Comparison of ENCODE assay signal across 8 mouse cellular contexts in the genomic region with DNA sequence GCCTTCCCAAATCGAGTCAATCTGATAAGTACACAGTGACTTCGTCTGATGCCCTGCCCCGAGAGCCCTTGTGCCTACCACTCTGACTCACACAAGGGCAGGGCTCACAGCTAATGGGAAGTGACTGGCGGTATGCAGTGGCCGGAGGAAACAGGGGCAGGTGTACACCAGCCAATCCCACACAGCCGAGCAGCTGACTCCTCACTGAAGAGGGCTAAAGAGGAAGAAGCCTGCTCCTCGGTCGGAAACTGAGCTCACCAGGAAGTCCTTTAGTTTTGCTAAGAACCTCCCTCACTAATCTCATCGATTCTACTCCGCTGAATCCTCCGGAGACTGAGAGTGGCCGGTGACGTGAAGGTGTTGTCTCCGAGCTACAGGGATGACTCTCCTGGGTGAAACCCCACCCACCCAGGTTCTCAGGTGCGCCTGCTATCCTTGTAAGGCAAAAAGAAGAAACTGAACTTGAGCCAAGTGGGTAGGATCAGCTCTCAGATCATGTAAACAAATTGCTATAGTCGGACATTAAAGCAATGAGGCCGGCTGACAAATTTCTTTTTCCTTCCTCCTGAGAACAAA. TPM values are rescaled to one million over a fixed set of nuclear protein-coding genes. Genes with fewer than 3 reads are reported as not detected.
A peak's percentile ranks its signal among the peaks of the same experiment; 100 is the strongest.
DNase-seq lines count a peak whose midpoint lies in the region; ATAC-seq lines count a peak whose summit lies in the region.

No protein-coding gene starts in this region.

- 17% methylated on average over 17 of the region's 17 CpGs for WGBS in intestine, embryonic 16.5 days
- WGBS in neural tube, embryonic 15.5 days: 17% methylated on average over 17 of the region's 17 CpGs

- peak; percentile 85 for ATAC-seq in CD4-positive, CD25-positive, alpha-beta regulatory T cell, adult 4 months
- peak; percentile 98 for ATAC-seq in granulocyte monocyte progenitor cell, adult 5-6 weeks (replicated peaks; ENCODE audit: poor library complexity, severe bottlenecking)
- peak; percentile 97 for ATAC-seq in intestine, embryonic 16.5 days
- no peak for ATAC-seq in neural tube, embryonic 15.5 days (ENCODE audit: low FRiP score)

- H3K4me2 ChIP-seq in intestine, embryonic 16.5 days (ENCODE audit: low read depth, low read length): peak overlapping the region; percentile 51
- peak overlapping the region; percentile 43 for H3K4me2 ChIP-seq in neural tube, embryonic 15.5 days

- H3K9ac ChIP-seq in intestine, embryonic 16.5 days (ENCODE audit: low read depth, low read length): 0 out of 2 replicates have a peak overlapping the region, but pooled peaks have one; percentile 57
- H3K9ac ChIP-seq in neural tube, embryonic 15.5 days (replicated peaks): no peak overlapping the region

- peak overlapping the region; percentile 34 for H3K4me3 ChIP-seq in intestine, embryonic 16.5 days (ENCODE audit: low read length)
- H3K4me3 ChIP-seq in neural tube, embryonic 15.5 days (replicated peaks): no peak overlapping the region

- no peaks in the 10 kb centered on the region for H3K36me3 ChIP-seq in intestine, embryonic 16.5 days (ENCODE audit: control insufficient read depth, insufficient read depth, low read length)
- H3K36me3 ChIP-seq in neural tube, embryonic 15.5 days: no peaks in the 10 kb centered on the region

- peaks cover 40% of the 10 kb centered on the region for H3K4me1 ChIP-seq in intestine, embryonic 16.5 days (ENCODE audit: control insufficient read depth, insufficient read depth, low read length)
- peaks cover 23% of the 10 kb centered on the region for H3K4me1 ChIP-seq in neural tube, embryonic 15.5 days

- peak overlapping the region; percentile 85 for H3K27ac ChIP-seq in intestine, embryonic 16.5 days (ENCODE audit: low read length)
- peak overlapping the region; percentile 15; the same call in 1 of the 2 replicates for H3K27ac ChIP-seq in neural tube, embryonic 15.5 days (replicated peaks)

- no peaks in the 10 kb centered on the region for H3K9me3 ChIP-seq in intestine, embryonic 16.5 days (ENCODE audit: control insufficient read depth, low read length)
- no peaks in the 10 kb centered on the region for H3K9me3 ChIP-seq in neural tube, embryonic 15.5 days (replicated peaks)

- H3K27me3 ChIP-seq in intestine, embryonic 16.5 days (replicated peaks; ENCODE audit: control insufficient read depth, insufficient read depth, low read length): no peaks in the 10 kb centered on the region
- H3K27me3 ChIP-seq in neural tube, embryonic 15.5 days (replicated peaks): no peaks in the 10 kb centered on the region

- peak; percentile 84 for DNase-seq in adrenal gland, adult 2 months
- peak; percentile 92 to 95 for DNase-seq in lung, adult 18-20 months
- no peak for DNase-seq in right cerebral cortex, postnatal 25 days
- no peak for DNase-seq in cerebellum, adult 11-12 months

RNA-seq across cellular contexts. Expression of gene Tjp2, which starts 58.2 kb away (rescaled TPM):
- polyA plus RNA-seq in CD4-positive, CD25-positive, alpha-beta regulatory T cell, adult 4 months (2017; shearing (Covaris generic)): 1 to 10 TPM; 4.2 to 4.6 TPM
- total RNA-seq in adrenal gland, adult 2 months (2021): 10 to 100 TPM in 1 of 2 experiments, 1 to 10 TPM in 1; 6.6 to 13.1 TPM
- 4.1 and 5.0 TPM in 2 replicates for polyA plus RNA-seq in adrenal gland, adult 2 months (2012; rRNA removed)
- 2.8 and 5.7 TPM in 2 replicates for total RNA-seq in granulocyte monocyte progenitor cell, adult 5-6 weeks (2014; fragmentation: Nextera tagmentation)
- total RNA-seq in granulocyte monocyte progenitor cell, adult 5-6 weeks (2017): 3.0 and 4.7 TPM in 2 replicates
- 33.0 and 40.2 TPM in 2 replicates for polyA plus RNA-seq in intestine, embryonic 16.5 days (2015; fragmentation: Nextera tagmentation; extraction: Ambion mirVana)
- 10.1 and 15.3 TPM in 2 replicates for polyA plus RNA-seq in neural tube, embryonic 15.5 days (2015; fragmentation: Nextera tagmentation; extraction: Ambion mirVana)

Comparison
In these comparisons a context has a peak if more than half of its experiments do, and no peak if none do; other contexts are left out.
1. DNase-seq: peak in adrenal gland, adult 2 months (single experiment) and lung, adult 18-20 months (2 of 2); none in right cerebral cortex, postnatal 25 days (single experiment) and cerebellum, adult 11-12 months (single experiment).